Mouse (Mus musculus) kidney, adult 2 months (tissue): Measurements from ENCODE around the gene Lrrc59.

Experiments used
- CTCF ChIP-seq: fragments of 200-500 bp; conservative IDR thresholded peaks from 2 replicates; pipeline ENCODE4 v1.5.1; 2011; ENCODE audit warnings: low read depth, mild to moderate bottlenecking, control low read depth, low read length, moderate library complexity, mixed read lengths; ENCODE audit not compliant: insufficient read depth, insufficient read length
- POLR2A ChIP-seq: fragments of 200-500 bp; IDR thresholded peaks from one replicate; pipeline ENCODE4 v1.6.1; 2011; ENCODE audit warnings: low read depth, low read length, control low read depth

DNA sequence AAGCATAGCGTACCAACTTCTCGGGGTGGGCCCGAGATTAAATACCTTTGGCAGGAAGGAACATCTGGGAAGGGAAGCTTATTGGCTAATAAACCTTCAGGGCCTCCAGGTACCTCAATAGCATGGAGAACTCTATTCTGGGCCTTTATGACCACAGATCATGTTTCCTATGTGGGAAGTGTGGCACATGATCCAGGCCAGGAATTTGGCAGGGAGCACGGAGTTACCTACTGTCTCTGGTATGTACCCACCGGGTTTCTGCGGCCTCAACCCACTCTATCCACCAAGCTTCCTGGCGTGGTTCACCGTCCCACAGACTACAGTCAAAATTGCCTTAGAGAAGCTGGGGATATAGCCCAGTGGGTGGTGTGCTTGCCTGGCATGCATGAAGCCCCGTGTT is 44.5 kb upstream of the Lrrc59 start:
- no peak for TF ChIP-seq CTCF
- TF ChIP-seq POLR2A, result no peak
